Mouse (Mus musculus) large intestine, adult 2 months (tissue): ENCODE results near the gene Rtn4rl2. TPM values are rescaled to one million over a fixed set of nuclear protein-coding genes. Genes with fewer than 3 reads are reported as not detected.
A peak's percentile ranks its signal among the peaks of the same experiment; 100 is the strongest.

Experiments used
- DNase-seq: peaks from one replicate; pipeline ENCODE4 v3.0.0-alpha.2; 2012; ENCODE audit warnings: low read depth, low spot score
- WGBS: fragments of 180-500 bp; shearing (Covaris S2); methylation state at CpG from one replicate; pipeline ENCODE4 v1.1.7; 2018; 5-methylcytosine and 5-hydroxymethylcytosine counted together
- polyA plus RNA-seq: library from polyadenylated mRNA; depleted of rRNA; stranded (reverse); fragments of >200 nt; gene quantifications from 2 replicates; pipeline ENCODE4 v1.2.3, GENCODE M21; 2012

Gene Rtn4rl2
- polyA plus RNA-seq, 1 experiment = 1.7 TPM

GRCm38 (mm10) chr2:84851130-84852040 is 35.1 kb downstream of the Rtn4rl2 start:
- no peak for DNase-seq
- WGBS = 38% methylated on average over 23 of the region's 23 CpGs

GRCm38 (mm10) chr2:84850407-84851129 is 35.9 kb downstream of the Rtn4rl2 start:
- DNase-seq = no peak
- 31% methylated on average over 7 of the region's 7 CpGs for WGBS

GRCm38 (mm10) chr2:84845226-84845625 is 41.3 kb downstream of the Rtn4rl2 start:
- no peak for DNase-seq
- WGBS = 46% methylated on average over 1 of the region's 1 CpGs

- 77% methylated on average over 6 of the region's 6 CpGs for WGBS
- no peak for DNase-seq
Measured at GRCm38 (mm10) chr2:84843654-84844053, 42.9 kb downstream of the Rtn4rl2 start.

GRCm38 (mm10) chr2:84841905-84842304 is 44.6 kb downstream of the Rtn4rl2 start:
- no peak for DNase-seq

GRCm38 (mm10) chr2:84840748-84841563 is 45.6 kb downstream of the Rtn4rl2 start:
- 10% methylated on average over 17 of the region's 17 CpGs for WGBS

GRCm38 (mm10) chr2:84840016-84840747 is 46.3 kb downstream of the Rtn4rl2 start:
- DNase-seq = no peak
- WGBS = 1% methylated on average over 54 of the region's 54 CpGs

More at GRCm38 (mm10) chr2:84840748-84841563, 45.6 kb downstream of the Rtn4rl2 start:
- no peak for DNase-seq

- no peak for DNase-seq
- 2% methylated on average over 47 of the region's 47 CpGs for WGBS
Measured at GRCm38 (mm10) chr2:84838993-84839980, 47.2 kb downstream of the Rtn4rl2 start.

- no peak for DNase-seq
- 29% methylated on average over 10 of the region's 10 CpGs for WGBS
Measured at GRCm38 (mm10) chr2:84838593-84838949, 47.9 kb downstream of the Rtn4rl2 start, which contains the start of gene Slc43a1. TSS of gene Slc43a1 (plus strand) at chr2:84838850.

GRCm38 (mm10) chr2:84837817-84838592 is 48.5 kb downstream of the Rtn4rl2 start:
- no peak for DNase-seq
- 34% methylated on average over 9 of the region's 9 CpGs for WGBS

- 29% methylated on average over 8 of the region's 8 CpGs for WGBS
Measured at GRCm38 (mm10) chr2:84837107-84837506, 49.4 kb downstream of the Rtn4rl2 start.

GRCm38 (mm10) chr2:84831666-84832391 is 54.7 kb downstream of the Rtn4rl2 start:
- no peak for DNase-seq
- WGBS = 25% methylated on average over 10 of the region's 10 CpGs

More at GRCm38 (mm10) chr2:84837107-84837506, 49.4 kb downstream of the Rtn4rl2 start:
- DNase-seq = no peak

- WGBS = under 1% methylated on average over 29 of the region's 29 CpGs
- DNase-seq = no peak
Measured at GRCm38 (mm10) chr2:84827283-84827920, 59.1 kb downstream of the Rtn4rl2 start.

- WGBS = under 1% methylated on average over 34 of the region's 34 CpGs
- DNase-seq = peak; percentile 85
Measured at GRCm38 (mm10) chr2:84826488-84827282, 59.8 kb downstream of the Rtn4rl2 start, which contains the start of gene Timm10. TSS of gene Timm10 (plus strand) at chr2:84826997.

- 24% methylated on average over 2 of the region's 2 CpGs for WGBS
- no peak for DNase-seq
Measured at GRCm38 (mm10) chr2:84823237-84823636, 63.3 kb downstream of the Rtn4rl2 start.
